Mouse (Mus musculus): ENCODE measurements at regions not wholly inside any gene's neighbourhood (a gene's known extent, or its start where the extent isn't known, plus 50 kb on each side); places are given as distances from the start of the nearest gene placed in this dataset.

DNA sequence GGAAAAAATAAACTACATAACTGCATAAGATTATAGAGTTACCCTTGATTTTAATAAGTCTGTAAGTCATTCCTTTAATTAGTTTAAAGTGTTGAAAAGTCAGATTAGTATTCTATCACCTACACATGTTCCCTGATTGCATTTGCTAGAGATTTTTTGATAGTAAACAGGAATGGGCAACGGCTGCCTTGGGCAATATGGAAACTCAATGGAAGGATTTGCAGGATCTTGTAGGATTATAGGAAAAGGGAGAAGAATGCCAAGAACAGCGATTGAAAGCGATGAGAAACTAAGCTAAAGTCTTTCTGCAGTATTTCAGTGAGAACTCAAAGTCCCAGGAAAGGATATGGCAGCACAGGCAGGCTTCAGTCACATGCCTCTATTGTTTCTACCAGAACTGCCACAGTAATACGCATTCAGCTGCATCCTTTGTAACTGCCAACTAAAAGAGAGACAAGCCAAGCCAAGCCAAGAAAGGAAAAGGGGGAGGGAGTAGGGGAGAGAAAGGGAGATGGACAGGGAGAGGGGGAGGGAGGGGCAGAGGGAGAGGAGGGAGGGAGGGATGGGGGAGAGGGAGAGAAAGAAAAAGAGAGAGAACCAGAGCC, 340.3 kb downstream of the Kif16b start:
- TF ChIP-seq CTCF (conservative IDR thresholded peaks at IDR 0.05), result no peak
- 0 out of 2 replicates have a peak overlapping the region, but pooled peaks have one; percentile 25 for H3K27ac ChIP-seq
- peak in 1 of 2 experiments; percentile 26 for DNase-seq (ENCODE audit: low spot score in 2 of 2)
- no peak overlapping the region for H3K4me3 ChIP-seq

DNA sequence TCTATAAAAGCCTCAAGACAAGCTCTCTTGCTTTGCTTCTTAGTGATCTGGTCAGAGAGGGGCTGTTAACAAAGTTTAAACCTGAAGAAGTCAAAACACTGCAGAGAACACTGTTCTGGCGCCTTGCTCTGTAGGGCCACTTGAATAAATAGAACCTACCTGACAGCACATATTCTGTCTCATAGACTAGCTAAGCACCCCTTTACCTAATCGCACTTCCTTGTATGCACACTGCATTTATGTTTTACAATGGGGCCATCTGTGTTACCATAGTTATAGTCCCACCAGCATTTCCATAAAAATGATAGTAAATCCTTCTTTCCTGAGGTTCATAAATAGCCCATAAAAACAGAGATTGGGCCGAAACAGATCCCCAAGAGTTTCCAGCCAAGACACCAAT, 340.9 kb downstream of the Kif16b start:
- no peak overlapping the region for H3K4me3 ChIP-seq
- no peak for DNase-seq (ENCODE audit: low spot score in 2 of 2)
- 0 out of 2 replicates have a peak overlapping the region, but pooled peaks have one; percentile 25 for H3K27ac ChIP-seq
- TF ChIP-seq CTCF (conservative IDR thresholded peaks at IDR 0.05), result no peak

DNA sequence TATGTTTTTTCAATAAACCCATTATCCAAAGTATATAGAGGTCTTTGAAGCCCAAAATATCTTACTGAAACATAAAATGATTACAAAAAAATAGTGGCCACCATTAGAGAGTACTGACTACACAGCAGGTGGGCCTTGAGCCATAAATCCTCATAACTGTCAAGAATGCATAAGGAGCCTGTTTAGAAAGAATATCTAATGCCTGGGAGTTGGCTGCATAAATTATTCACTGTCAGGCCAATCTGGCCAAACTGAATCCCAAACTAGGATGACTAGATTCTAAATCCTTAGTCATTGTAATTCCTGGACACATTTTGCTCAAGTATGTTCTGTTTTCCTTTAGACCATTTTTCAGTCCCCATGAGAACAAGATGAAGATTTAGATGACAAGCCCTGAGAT, 341.4 kb downstream of the Kif16b start:
- H3K4me3 ChIP-seq, result no peak overlapping the region
- no peak for TF ChIP-seq CTCF (conservative IDR thresholded peaks at IDR 0.05)
- no peak overlapping the region for H3K27ac ChIP-seq
- no peak for DNase-seq (ENCODE audit: low spot score in 2 of 2)

DNA sequence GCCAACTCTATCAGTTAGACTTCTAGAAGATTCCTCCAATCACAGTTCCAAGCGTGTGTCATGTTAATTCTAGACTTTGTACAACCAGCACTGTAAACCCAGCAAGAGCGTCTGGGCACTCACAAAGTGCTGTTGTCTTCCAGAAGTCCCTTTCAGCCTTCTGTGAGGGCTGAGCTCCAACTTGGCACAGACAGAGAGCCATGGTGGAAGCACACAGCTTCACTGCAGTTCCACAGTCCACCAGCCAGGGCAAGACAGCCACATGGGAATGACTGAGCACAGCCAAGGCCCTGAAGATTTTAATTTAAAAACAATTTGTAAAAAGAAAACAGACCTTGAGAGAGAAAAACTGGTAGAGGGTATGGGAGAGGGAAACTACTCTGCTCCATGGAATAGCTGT, 346.5 kb downstream of the Kif16b start:
- DNase-seq (ENCODE audit: low spot score in 2 of 2), result peak; percentile 27 to 58
- peak; percentile 69 for TF ChIP-seq CTCF (conservative IDR thresholded peaks at IDR 0.05)
- H3K4me3 ChIP-seq, result no peak overlapping the region
- no peak overlapping the region for H3K27ac ChIP-seq

DNA sequence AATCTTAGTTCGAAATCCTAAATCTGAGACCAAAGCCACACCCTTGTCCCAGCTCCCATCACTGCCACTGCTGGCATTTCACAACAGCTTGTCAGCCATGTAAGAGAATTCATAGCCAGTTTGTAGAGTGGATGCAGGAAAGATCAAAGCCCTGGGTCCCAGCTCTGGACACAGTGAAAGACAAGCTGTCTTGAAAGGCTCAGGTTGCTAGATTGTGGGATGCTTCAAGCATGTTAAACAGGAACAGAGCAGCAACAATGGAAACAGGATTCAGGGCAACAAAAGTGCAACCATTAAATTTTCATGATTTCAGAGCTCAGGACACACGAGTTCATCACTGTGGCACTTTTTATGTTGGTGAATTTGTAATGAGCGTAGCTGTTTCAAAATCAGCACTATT, 349.6 kb downstream of the Kif16b start:
- DNase-seq (ENCODE audit: low spot score in 2 of 2), result no peak

DNA sequence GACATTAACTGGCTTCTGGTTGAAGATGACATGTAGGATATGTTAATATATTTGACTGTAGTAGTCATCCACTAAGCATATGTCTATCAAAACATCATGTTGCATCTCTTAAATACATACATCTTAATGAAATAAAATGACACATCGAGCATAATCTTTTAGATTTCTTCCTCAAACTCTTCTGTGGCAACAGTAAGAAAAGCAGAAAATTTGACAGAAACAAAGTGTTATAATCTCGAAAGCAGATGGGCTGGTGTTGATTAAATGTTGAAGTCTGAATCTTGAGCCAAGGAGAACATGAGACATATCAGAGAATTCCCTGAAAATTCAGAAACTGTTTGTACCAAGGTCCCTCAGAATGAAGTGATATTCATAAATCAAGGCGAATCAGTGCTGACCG, 352.6 kb downstream of the Kif16b start:
- TF ChIP-seq CTCF (conservative IDR thresholded peaks at IDR 0.05), result no peak
- DNase-seq (ENCODE audit: low spot score in 2 of 2), result peak in 1 of 2 experiments; percentile 54
- no peak overlapping the region for H3K27ac ChIP-seq
- H3K4me3 ChIP-seq, result no peak overlapping the region

More for the DNA sequence above, 349.6 kb downstream of the Kif16b start:
- no peak overlapping the region for H3K27ac ChIP-seq
- no peak for TF ChIP-seq CTCF (conservative IDR thresholded peaks at IDR 0.05)
- no peak overlapping the region for H3K4me3 ChIP-seq

DNA sequence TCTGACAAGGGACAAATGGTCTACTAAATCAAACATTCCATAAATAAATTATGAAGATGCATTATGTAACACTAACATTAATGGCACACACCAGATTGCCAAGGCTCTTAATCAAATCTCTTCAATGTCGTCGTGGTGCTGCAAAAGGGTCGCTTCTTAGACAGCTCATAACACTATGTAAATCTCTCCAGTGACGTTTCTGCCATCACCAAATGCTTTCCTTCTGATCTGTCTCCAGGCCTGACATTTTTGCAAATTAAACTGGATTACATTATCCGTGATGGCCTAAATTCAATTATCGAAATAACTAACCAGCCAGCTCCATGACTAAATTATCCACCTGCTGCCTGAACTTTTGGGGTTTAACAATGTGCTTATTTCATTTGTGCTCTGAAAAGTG, 356.4 kb downstream of the Kif16b start:
- DNase-seq (ENCODE audit: low spot score in 2 of 2), result peak in 1 of 2 experiments; percentile 7
- TF ChIP-seq CTCF (conservative IDR thresholded peaks at IDR 0.05), result no peak
- Histone ChIP-seq H3K4me3 (no peak overlapping the region), H3K27ac (peak overlapping the region; percentile 56)

DNA sequence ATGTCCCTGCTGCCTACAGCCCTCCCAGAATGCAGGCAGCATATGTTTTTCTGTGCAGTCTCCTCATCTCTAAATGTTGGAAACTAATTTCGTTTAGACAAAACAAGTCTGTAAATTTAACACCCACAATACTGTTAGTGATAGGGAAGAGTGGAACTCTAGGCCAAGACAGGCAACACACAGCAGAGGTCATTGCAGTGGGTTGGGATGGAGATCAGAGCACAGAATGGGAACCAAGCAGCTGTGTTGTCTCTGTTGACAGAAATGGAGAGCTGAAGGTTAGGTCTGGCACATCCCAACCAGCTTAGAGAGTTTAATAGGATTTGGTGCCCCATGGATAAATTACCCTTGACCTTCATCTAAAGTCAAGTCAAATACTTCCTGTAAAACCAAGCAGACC, 361.4 kb downstream of the Kif16b start:
- Histone ChIP-seq H3K27ac (no peak overlapping the region), H3K4me3 (no peak overlapping the region)
- TF ChIP-seq CTCF (conservative IDR thresholded peaks at IDR 0.05), result no peak
- DNase-seq (ENCODE audit: low spot score in 2 of 2), result no peak

DNA sequence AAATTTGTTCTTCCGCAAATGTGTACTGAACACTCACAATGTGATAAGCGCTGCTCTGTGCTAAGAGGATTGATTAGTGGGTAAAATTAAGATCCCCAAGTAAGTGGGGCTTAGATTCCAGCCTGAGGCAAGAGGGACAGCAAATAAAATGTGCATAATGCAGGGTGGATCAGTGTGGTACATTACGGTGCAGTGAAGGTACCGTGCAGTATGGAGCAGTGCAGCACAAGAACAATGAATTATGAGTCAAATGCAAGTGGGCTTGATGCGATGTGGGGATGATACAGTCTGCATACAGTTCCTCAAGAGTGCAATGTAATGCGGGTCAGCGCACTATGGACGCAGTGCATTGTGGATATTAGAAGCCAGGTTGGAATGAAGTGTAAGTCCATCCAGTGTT, 367.8 kb downstream of the Kif16b start:
- DNase-seq (ENCODE audit: low spot score in 2 of 2), result no peak
- no peak overlapping the region for H3K27ac ChIP-seq
- no peak overlapping the region for H3K4me3 ChIP-seq
- TF ChIP-seq CTCF (conservative IDR thresholded peaks at IDR 0.05), result no peak

DNA sequence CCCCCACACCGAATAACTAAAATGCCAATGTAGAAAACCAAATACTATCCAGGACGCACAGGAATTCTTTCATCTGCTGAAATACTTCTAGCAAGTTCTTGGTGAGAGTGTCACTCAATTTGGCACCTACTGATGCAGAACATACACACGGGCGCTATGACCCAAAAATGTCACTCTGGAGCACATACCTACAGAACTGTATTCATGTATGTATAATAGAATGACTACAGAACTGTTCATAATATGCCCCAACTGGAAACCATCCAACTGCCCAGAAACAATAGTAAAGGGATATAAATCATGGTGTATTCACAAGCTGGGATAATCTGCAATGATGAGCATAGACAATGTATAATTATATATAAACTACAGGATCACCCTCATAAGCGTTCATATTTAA, 378.9 kb downstream of the Kif16b start:
- H3K4me3 ChIP-seq, result no peak overlapping the region
- no peak overlapping the region for H3K27ac ChIP-seq
- TF ChIP-seq CTCF (conservative IDR thresholded peaks at IDR 0.05), result no peak
- DNase-seq (ENCODE audit: low spot score in 2 of 2), result no peak

DNA sequence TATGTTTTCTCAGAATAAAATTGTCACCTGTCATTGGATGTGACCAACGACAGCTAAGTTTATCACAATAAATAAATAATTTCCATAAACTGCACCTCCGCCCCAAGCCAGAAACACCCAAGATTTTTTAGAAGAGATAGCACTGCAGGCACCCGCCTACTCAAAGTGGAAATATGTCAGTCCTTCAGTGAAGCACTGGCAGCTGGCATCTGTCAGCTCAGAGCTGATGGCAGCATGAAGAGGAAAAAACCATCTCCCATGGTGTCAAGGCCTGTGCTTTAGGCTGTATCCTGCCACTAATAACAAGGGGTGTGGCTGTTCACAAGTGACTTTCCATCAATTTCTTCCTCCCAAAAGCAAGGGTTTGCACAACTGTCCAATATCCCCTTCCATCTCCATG, 383.6 kb downstream of the Kif16b start:
- Histone ChIP-seq H3K27ac (peak overlapping the region; percentile 62), H3K4me3 (no peak overlapping the region)
- peak; percentile 32 to 40 for DNase-seq (ENCODE audit: low spot score in 2 of 2)
- no peak for TF ChIP-seq CTCF (conservative IDR thresholded peaks at IDR 0.05)

DNA sequence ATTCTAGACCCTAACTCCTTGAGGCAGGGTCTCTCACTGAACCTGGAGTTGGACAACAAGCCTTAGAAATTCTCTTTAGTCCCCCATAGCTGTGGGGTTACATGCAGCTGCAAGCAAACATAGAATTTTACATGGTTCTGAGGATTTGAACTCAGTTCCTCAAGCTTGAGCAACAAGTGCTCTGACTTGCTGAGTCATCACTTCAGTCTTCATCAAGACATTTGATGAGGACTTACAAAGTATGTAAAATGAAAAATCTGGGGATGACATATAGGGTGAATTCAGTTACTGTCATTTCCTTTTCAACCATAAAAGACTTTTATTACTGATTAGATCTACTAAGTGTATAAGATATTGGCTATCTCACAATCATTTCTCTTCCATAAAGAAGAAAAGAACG, 396.1 kb downstream of the Kif16b start:
- DNase-seq (ENCODE audit: low spot score in 2 of 2), result no peak
- TF ChIP-seq CTCF (conservative IDR thresholded peaks at IDR 0.05), result no peak
- Histone ChIP-seq H3K4me3 (no peak overlapping the region), H3K27ac (no peak overlapping the region)

Measured in layer of hippocampus, adult 2 months (tissue).